ENCODE assay signal across 8 mouse cellular contexts in genomic region chr2:152829367-152829881, GRCm38 (mm10). TPM values are rescaled to one million over a fixed set of nuclear protein-coding genes. Genes with fewer than 3 reads are reported as not detected.
DNase-seq lines count a peak whose midpoint lies in the region; ATAC-seq and TF ChIP-seq lines count a peak whose summit lies in the region.

No protein-coding gene starts in this region.

- H3K27me3 ChIP-seq in embryonic facial prominence, embryonic 15.5 days = no peaks in the 10 kb centered on the region
- H3K27me3 ChIP-seq in hindbrain, postnatal 0 days (ENCODE audit: insufficient read depth, low read length) = no peaks in the 10 kb centered on the region

- H3K27ac ChIP-seq in embryonic facial prominence, embryonic 15.5 days (replicated peaks) = peak overlapping the region; percentile 99; the same call in 1 of the 2 replicates
- H3K27ac ChIP-seq in hindbrain, postnatal 0 days = peak overlapping the region; percentile 95
- peak overlapping the region; percentile 27; the same call in 1 of the 2 replicates for H3K27ac ChIP-seq in olfactory bulb, adult 2 months (ENCODE audit: insufficient read depth, low read depth, low read length)

- H3K4me3 ChIP-seq in embryonic facial prominence, embryonic 15.5 days (replicated peaks) = peak overlapping the region; percentile 82
- H3K4me3 ChIP-seq in hindbrain, postnatal 0 days (ENCODE audit: low read length) = peak overlapping the region; percentile 66
- H3K4me3 ChIP-seq in olfactory bulb, adult 2 months (ENCODE audit: insufficient read depth, low read depth, low read length) = peak overlapping the region; percentile 43

- peak overlapping the region; percentile 75 for H3K4me2 ChIP-seq in embryonic facial prominence, embryonic 15.5 days (replicated peaks)
- H3K4me2 ChIP-seq in hindbrain, postnatal 0 days (ENCODE audit: low read depth, low read length) = peak overlapping the region; percentile 84

- peak overlapping the region; percentile 41; the same call in 1 of the 2 replicates for H3K9ac ChIP-seq in embryonic facial prominence, embryonic 15.5 days
- H3K9ac ChIP-seq in hindbrain, postnatal 0 days (replicated peaks; ENCODE audit: low read length) = peak overlapping the region; percentile 83

- peaks cover 48% of the 10 kb centered on the region for H3K4me1 ChIP-seq in embryonic facial prominence, embryonic 15.5 days
- peaks cover 38% of the 10 kb centered on the region for H3K4me1 ChIP-seq in hindbrain, postnatal 0 days (ENCODE audit: insufficient read depth, low read length)
- peaks cover 20% of the 10 kb centered on the region for H3K4me1 ChIP-seq in olfactory bulb, adult 2 months (ENCODE audit: control insufficient read depth, insufficient read depth, low read length)

- H3K9me3 ChIP-seq in embryonic facial prominence, embryonic 15.5 days (replicated peaks) = no peaks in the 10 kb centered on the region
- no peaks in the 10 kb centered on the region for H3K9me3 ChIP-seq in hindbrain, postnatal 0 days (ENCODE audit: low read length)

- TF ChIP-seq CTCF in hindbrain, postnatal 0 days (IDR thresholded peaks at IDR 0.05; ENCODE audit: low read depth) = no peak
- TF ChIP-seq CTCF in olfactory bulb, adult 2 months (IDR thresholded peaks at IDR 0.05; ENCODE audit: insufficient read depth, low read depth, low read length) = no peak

- WGBS in embryonic facial prominence, embryonic 15.5 days = 63% methylated on average over 23 of the region's 23 CpGs
- 53% methylated on average over 23 of the region's 23 CpGs for WGBS in hindbrain, postnatal 0 days
- WGBS in olfactory bulb, adult 2 months = 46% methylated on average over 23 of the region's 23 CpGs

- peak; percentile 14 for DNase-seq in adrenal gland, postnatal 25 days
- DNase-seq in adrenal gland, adult 8-10 months = no peak
- peak; percentile 58 for DNase-seq in A20 (ENCODE audit: low read depth, low spot score)
- peak; percentile 56 for DNase-seq in hindbrain, postnatal 0 days (ENCODE audit: low spot score)
- DNase-seq in liver = peak; percentile 65
- no peak for DNase-seq in right cerebral cortex, postnatal 25 days

- no peak for TF ChIP-seq POLR2A in olfactory bulb, adult 2 months (IDR thresholded peaks at IDR 0.05; ENCODE audit: insufficient read depth, low read depth, low read length)

- no peak for ATAC-seq in embryonic facial prominence, embryonic 15.5 days (ENCODE audit: insufficient number of reproducible peaks, low FRiP score, low TSS enrichment, low read depth)
- ATAC-seq in hindbrain, postnatal 0 days = no peak

- H3K36me3 ChIP-seq in embryonic facial prominence, embryonic 15.5 days = peaks cover 8% of the 10 kb centered on the region
- H3K36me3 ChIP-seq in hindbrain, postnatal 0 days (ENCODE audit: insufficient read depth, low read length) = no peaks in the 10 kb centered on the region

RNA-seq across cellular contexts. Expression of gene Bcl2l1, which starts 2.1 kb away (rescaled TPM):
- total RNA-seq in adrenal gland, postnatal 25 days (2021) = 48.9 and 61.8 TPM in 2 replicates
- total RNA-seq in adrenal gland, adult 8-10 months (2022) = 10 to 100 TPM; 58.5 to 74.6 (median 72.0) TPM
- polyA plus RNA-seq in embryonic facial prominence, embryonic 15.5 days (2015; fragmentation: Nextera tagmentation; extraction: Ambion mirVana) = 99.1 and 99.7 TPM in 2 replicates
- 130 and 135 TPM in 2 replicates for total RNA-seq in hindbrain, postnatal 0 days (2014; rRNA removed)
- polyA plus RNA-seq in hindbrain, postnatal 0 days (2015; fragmentation: Nextera tagmentation; extraction: Ambion mirVana) = 110 and 123 TPM in 2 replicates
- polyA plus RNA-seq in olfactory bulb, adult 2 months (2012; ENCODE audit: insufficient read depth, insufficient read length, low replicate concordance, missing spikeins) = 296 and 622 TPM in 2 replicates

RNA-seq across cellular contexts. Expression of gene Tpx2, which starts 18.3 kb away (rescaled TPM):
- total RNA-seq in adrenal gland, postnatal 25 days (2021) = 9.6 and 13.5 TPM in 2 replicates
- 1 to 10 TPM; 1.9 to 2.1 (median 1.9) TPM for total RNA-seq in adrenal gland, adult 8-10 months (2022)
- polyA plus RNA-seq in embryonic facial prominence, embryonic 15.5 days (2015; fragmentation: Nextera tagmentation; extraction: Ambion mirVana) = 60.1 and 60.6 TPM in 2 replicates
- 8.1 and 15.6 TPM in 2 replicates for total RNA-seq in hindbrain, postnatal 0 days (2014; rRNA removed)
- 14.3 and 21.0 TPM in 2 replicates for polyA plus RNA-seq in hindbrain, postnatal 0 days (2015; fragmentation: Nextera tagmentation; extraction: Ambion mirVana)
- polyA plus RNA-seq in olfactory bulb, adult 2 months (2012; ENCODE audit: insufficient read depth, insufficient read length, low replicate concordance, missing spikeins) = 120 TPM in 1 of 2 replicates, not detected in the other

Comparison
In these comparisons a context has a peak if more than half of its experiments do, and no peak if none do; other contexts are left out.
1. DNase-seq: peak in adrenal gland, postnatal 25 days (single experiment), A20 (single experiment), hindbrain, postnatal 0 days (single experiment) and liver (single experiment); none in adrenal gland, adult 8-10 months (single experiment) and right cerebral cortex, postnatal 25 days (single experiment).
2. H3K27ac ChIP-seq: peak in every context shown above with its lines; median percentile 99 in embryonic facial prominence, embryonic 15.5 days; 95 in hindbrain, postnatal 0 days; 27 in olfactory bulb, adult 2 months.
3. Peak in every context shown above with its lines, with median percentiles within 50 percentile points of each other: H3K4me3 ChIP-seq.